Mouse (Mus musculus): ENCODE results near the gene Adcy4.

GRCm38 (mm10) chr14:55825216-55826051, 41.5 kb upstream of the Adcy4 start:
- TF ChIP-seq CTCF (IDR thresholded peaks at IDR 0.05) (peak; percentile 40), EP300 (IDR thresholded peaks at IDR 0.05) (no peak)

Data from lung, postnatal 0 days (tissue).